ENCODE assay signal across 26 mouse cellular contexts in genomic region chr4:124542696-124543095, GRCm38 (mm10).
"Had no signal": no experiment of that assay in that cellular context is flagged by ENCODE, and none has a peak within 500 bp of the region (broad histone marks: within the 10 kb centered on the region; RNA-seq: fewer than 3 reads in every experiment).

No protein-coding gene starts in this region.

- DNase-seq: gastrocnemius, adult 2 months; gastrocnemius, postnatal 10 days; gastrocnemius, postnatal 25 days; heart, adult 18-20 months; heart, postnatal 10 days; heart, postnatal 4 days; kidney, adult 18-20 months; kidney, adult 8-10 months; kidney, postnatal 10 days; kidney, postnatal 25 days; kidney, postnatal 4 days; liver had no signal

- H3K9me3 ChIP-seq: heart, embryonic 10.5 days; heart, embryonic 12.5 days; hindbrain, embryonic 10.5 days; hindbrain, embryonic 12.5 days; intestine, embryonic 15.5 days; limb, embryonic 10.5 days; limb, embryonic 12.5 days had no signal

- H3K27ac ChIP-seq: gastrocnemius, adult 2 months; heart, embryonic 10.5 days; hindbrain, embryonic 10.5 days; hindbrain, embryonic 12.5 days; hindbrain, embryonic 14.5 days; intestine, embryonic 15.5 days; layer of hippocampus, adult 2 months; left cerebral cortex, adult 2 months; limb, embryonic 10.5 days; limb, embryonic 12.5 days had no signal

- ATAC-seq: hindbrain, embryonic 16.5 days; inflammation-experienced regulatory T-cells, adult 6 months; intestine, embryonic 15.5 days; intestine, postnatal 0 days had no signal

- H3K9ac ChIP-seq: heart, embryonic 12.5 days; hindbrain, embryonic 12.5 days; hindbrain, embryonic 14.5 days; intestine, embryonic 15.5 days; limb, embryonic 12.5 days had no signal

- H3K4me3 ChIP-seq: gastrocnemius, adult 2 months; heart, embryonic 10.5 days; heart, embryonic 12.5 days; hindbrain, embryonic 10.5 days; hindbrain, embryonic 12.5 days; intestine, embryonic 15.5 days; layer of hippocampus, adult 2 months; left cerebral cortex, adult 2 months; limb, embryonic 10.5 days; limb, embryonic 12.5 days had no signal

- H3K4me2 ChIP-seq: heart, embryonic 12.5 days; hindbrain, embryonic 12.5 days; hindbrain, embryonic 14.5 days; intestine, embryonic 15.5 days; limb, embryonic 12.5 days; liver, embryonic 11.5 days had no signal

- H3K27me3 ChIP-seq: heart, embryonic 12.5 days; hindbrain, embryonic 12.5 days; intestine, embryonic 15.5 days had no signal

- H3K4me1 ChIP-seq: heart, embryonic 10.5 days; heart, embryonic 12.5 days; hindbrain, embryonic 10.5 days; hindbrain, embryonic 12.5 days; intestine, embryonic 15.5 days; limb, embryonic 10.5 days; limb, embryonic 12.5 days had no signal

- H3K36me3 ChIP-seq: heart, embryonic 10.5 days; heart, embryonic 12.5 days; hindbrain, embryonic 10.5 days; hindbrain, embryonic 12.5 days; intestine, embryonic 15.5 days; limb, embryonic 10.5 days; limb, embryonic 12.5 days had no signal
